Mouse (Mus musculus) thymus, adult 2 months (tissue): ENCODE data around the gene Atp8b4. TPM values are rescaled to one million over a fixed set of nuclear protein-coding genes. Genes with fewer than 3 reads are reported as not detected.

Source experiments
- DNase-seq: peaks from one replicate; pipeline ENCODE4 v3.0.0; 2021
- H3K27ac ChIP-seq: fragments of 200-500 bp; 2 replicates; pipeline ENCODE4 v1.5.1; 2012; ENCODE audit warnings: low read length, control low read depth; ENCODE audit not compliant: control insufficient read depth, insufficient read depth
- H3K27me3 ChIP-seq: fragments of 200-500 bp; 2 replicates; pipeline ENCODE4 v1.6.1; 2012; ENCODE audit warnings: mild to moderate bottlenecking, low read length, moderate library complexity, mixed read lengths; ENCODE audit not compliant: control insufficient read depth, insufficient read depth
- H3K36me3 ChIP-seq: fragments of 200-500 bp; 2 replicates; pipeline ENCODE4 v1.6.1; 2012; ENCODE audit warnings: mild to moderate bottlenecking, low read length, moderate library complexity; ENCODE audit not compliant: control insufficient read depth, insufficient read depth
- H3K4me1 ChIP-seq: fragments of 200-500 bp; replicated peaks from 2 replicates; pipeline ENCODE4 v1.6.1; 2012; ENCODE audit warnings: low read length; ENCODE audit not compliant: control insufficient read depth, insufficient read depth
- H3K4me3 ChIP-seq: fragments of 200-500 bp; 2 replicates; pipeline ENCODE4 v1.5.1; 2012; ENCODE audit warnings: mild to moderate bottlenecking, low read length, control low read depth, moderate library complexity; ENCODE audit not compliant: control insufficient read depth, insufficient read depth
- CTCF ChIP-seq: fragments of 200-500 bp; IDR thresholded peaks from 2 replicates; pipeline ENCODE4 v1.5.1; 2012; ENCODE audit warnings: mild to moderate bottlenecking, control low read depth, low read length, moderate library complexity, borderline replicate concordance; ENCODE audit not compliant: control insufficient read depth, poor library complexity, insufficient read depth; ENCODE audit errors: extremely low read depth
- POLR2A ChIP-seq: fragments of 200-500 bp; IDR thresholded peaks from 2 replicates; pipeline ENCODE4 v1.6.1; 2012; ENCODE audit warnings: mild to moderate bottlenecking, low read length, control low read depth, moderate library complexity; ENCODE audit not compliant: control insufficient read depth, poor library complexity, insufficient read depth; ENCODE audit errors: extremely low read depth
- WGBS: fragments of 180-500 bp; shearing (Covaris S2); methylation state at CpG from one replicate; pipeline ENCODE4 v1.1.7; 2018; 5-methylcytosine and 5-hydroxymethylcytosine counted together
- polyA plus RNA-seq: library from polyadenylated mRNA; depleted of rRNA; stranded (reverse); fragments of >200 nt; gene quantifications from 2 replicates; pipeline ENCODE4 v1.2.3, GENCODE M21; 2012

The Atp8b4 gene
- polyA plus RNA-seq, 1 experiment = 4.7 TPM

- H3K27ac ChIP-seq = no peak overlapping the region
- WGBS = 5% methylated on average over 11 of the region's 11 CpGs
These were observed 1.6 kb downstream of the Atp8b4 start for GRCm38 (mm10) chr2:126498761-126499452.

GRCm38 (mm10) chr2:126496838-126497237 is 3.6 kb downstream of the Atp8b4 start:
- Histone ChIP-seq H3K27ac (peak overlapping the region; percentile 7; the same call in 1 of the 2 replicates), H3K4me1 (peaks cover 35% of the 10 kb centered on the region), H3K4me3 (no peak overlapping the region), H3K36me3 (no peaks in the 10 kb centered on the region), H3K27me3 (no peaks in the 10 kb centered on the region)
- DNase-seq = no peak
- no peak for TF ChIP-seq CTCF
- TF ChIP-seq POLR2A = no peak
- 59% methylated on average over 9 of the region's 9 CpGs for WGBS

More at GRCm38 (mm10) chr2:126498761-126499452, 1.6 kb downstream of the Atp8b4 start:
- H3K27me3 ChIP-seq = no peaks in the 10 kb centered on the region
- no peak for TF ChIP-seq POLR2A
- TF ChIP-seq CTCF = no peak
- DNase-seq = no peak
- H3K36me3 ChIP-seq = no peaks in the 10 kb centered on the region
- H3K4me1 ChIP-seq = peaks cover 37% of the 10 kb centered on the region
- H3K4me3 ChIP-seq = 0 out of 2 replicates have a peak overlapping the region, but pooled peaks have one; percentile 10

- H3K36me3 ChIP-seq = no peaks in the 10 kb centered on the region
- 46% methylated on average over 14 of the region's 14 CpGs for WGBS
- DNase-seq = peak; percentile 54
- no peaks in the 10 kb centered on the region for H3K27me3 ChIP-seq
- peak overlapping the region; percentile 37; the same call in 1 of the 2 replicates for H3K27ac ChIP-seq
- peak overlapping the region; percentile 34 for H3K4me3 ChIP-seq
- TF ChIP-seq CTCF = no peak
- no peak for TF ChIP-seq POLR2A
- H3K4me1 ChIP-seq = peaks cover 41% of the 10 kb centered on the region
These were observed 4.4 kb downstream of the Atp8b4 start for GRCm38 (mm10) chr2:126495832-126496695.

GRCm38 (mm10) chr2:126495230-126495629 is 5.2 kb downstream of the Atp8b4 start:
- WGBS = 94% methylated on average over 7 of the region's 7 CpGs
- no peak overlapping the region for H3K4me3 ChIP-seq

GRCm38 (mm10) chr2:126493306-126493705 is 7.2 kb downstream of the Atp8b4 start:
- Histone ChIP-seq H3K4me3 (no peak overlapping the region), H3K27me3 (no peaks in the 10 kb centered on the region), H3K4me1 (peaks cover 30% of the 10 kb centered on the region), H3K27ac (no peak overlapping the region), H3K36me3 (no peaks in the 10 kb centered on the region)
- WGBS = 94% methylated on average over 8 of the region's 8 CpGs
- TF ChIP-seq POLR2A (no peak), CTCF (no peak)
- no peak for DNase-seq

More at GRCm38 (mm10) chr2:126495230-126495629, 5.2 kb downstream of the Atp8b4 start:
- no peak for DNase-seq
- Histone ChIP-seq H3K27ac (no peak overlapping the region), H3K27me3 (no peaks in the 10 kb centered on the region), H3K4me1 (peaks cover 40% of the 10 kb centered on the region), H3K36me3 (no peaks in the 10 kb centered on the region)
- TF ChIP-seq CTCF (no peak), POLR2A (no peak)

- peaks cover 24% of the 10 kb centered on the region for H3K4me1 ChIP-seq
- WGBS = 63% methylated on average over 5 of the region's 5 CpGs
- no peaks in the 10 kb centered on the region for H3K27me3 ChIP-seq
- DNase-seq = no peak
- no peaks in the 10 kb centered on the region for H3K36me3 ChIP-seq
- TF ChIP-seq CTCF (no peak), POLR2A (no peak)
- H3K4me3 ChIP-seq = no peak overlapping the region
- H3K27ac ChIP-seq = no peak overlapping the region
These were observed 7.8 kb downstream of the Atp8b4 start for GRCm38 (mm10) chr2:126492713-126493112.
